Mouse (Mus musculus) E14TG2a.4 (cell line): ENCODE results near the gene Sord.

Experiments used
- H3K27me3 ChIP-seq: 2 replicates; pipeline ENCODE4 v1.6.1; 2014; ENCODE audit warnings: low read length, control low read depth; ENCODE audit not compliant: insufficient read depth
- H3K36me3 ChIP-seq: 2 replicates; pipeline ENCODE4 v1.6.1; 2014; ENCODE audit warnings: low read length, control low read depth; ENCODE audit not compliant: insufficient read depth
- H3K4me1 ChIP-seq: replicated peaks from 2 replicates; pipeline ENCODE4 v1.6.1; 2014; ENCODE audit warnings: low read depth, low read length, control low read depth
- H3K4me3 ChIP-seq: replicated peaks from 2 replicates; pipeline ENCODE4 v1.5.1; 2014; ENCODE audit warnings: mild to moderate bottlenecking, low read length
- H3K9me3 ChIP-seq: 2 replicates; pipeline ENCODE4 v1.6.1; 2014; ENCODE audit warnings: low read length, control low read depth
- CTCF ChIP-seq: conservative IDR thresholded peaks from 2 replicates; pipeline ENCODE4 v1.5.1; 2014; ENCODE audit warnings: low read length
- NANOG ChIP-seq: IDR thresholded peaks from 2 replicates; pipeline ENCODE4 v1.6.1; 2014; ENCODE audit warnings: borderline replicate concordance, low read length, mixed read lengths
- POU5F1 ChIP-seq: IDR thresholded peaks from 2 replicates; pipeline ENCODE4 v1.6.1; 2014; ENCODE audit warnings: low read length, borderline replicate concordance

Gene Sord

GRCm38 (mm10) chr2:122233341-122233740 is 1.2 kb upstream of the Sord start:
- no peak for TF ChIP-seq CTCF
- no peak for TF ChIP-seq POU5F1
- TF ChIP-seq NANOG, result no peak
- Histone ChIP-seq H3K9me3 (no peaks in the 10 kb centered on the region), H3K27me3 (peaks cover 26% of the 10 kb centered on the region), H3K36me3 (no peaks in the 10 kb centered on the region), H3K4me3 (no peak overlapping the region), H3K4me1 (peaks cover 40% of the 10 kb centered on the region)

DNA sequence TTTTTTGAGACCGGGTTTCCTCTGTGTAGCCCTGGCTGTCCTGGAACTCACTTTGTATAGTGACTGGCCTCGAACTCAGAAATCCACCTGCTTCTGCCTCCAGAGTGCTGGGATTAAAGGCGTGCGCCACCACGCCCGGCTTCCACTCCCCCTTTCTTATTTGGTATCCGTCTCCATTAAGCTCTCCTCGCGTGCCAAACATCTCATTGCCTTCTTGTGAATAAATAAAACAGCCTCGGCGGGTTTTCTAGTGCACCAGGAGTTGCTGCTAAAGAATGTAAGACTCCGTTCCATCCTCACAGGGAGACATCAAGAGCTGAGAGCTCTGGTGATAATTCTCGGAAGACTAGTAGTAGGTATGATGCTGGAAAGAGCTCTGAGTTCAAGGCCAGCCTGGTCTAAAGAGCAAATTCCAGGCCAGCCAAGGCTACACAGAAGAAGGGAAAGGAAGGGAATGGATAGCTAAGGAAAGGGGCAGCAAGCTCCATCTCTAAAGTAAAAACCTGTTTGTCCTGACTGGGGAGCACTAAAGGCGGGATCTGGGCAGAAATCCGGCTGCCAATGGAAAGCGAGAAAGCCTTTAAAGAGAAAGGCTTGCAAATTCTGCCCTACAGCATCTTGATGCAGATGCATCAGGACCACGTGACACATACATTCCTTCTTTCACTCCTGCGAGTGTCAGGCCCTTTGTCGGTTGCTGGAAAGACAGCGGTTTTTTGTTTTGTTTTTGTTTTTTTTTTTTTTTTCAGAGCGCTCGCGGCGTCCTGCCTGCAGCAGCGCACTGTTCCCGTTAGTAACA is 591 bp upstream of the Sord start:
- H3K27me3 ChIP-seq, result peaks cover 26% of the 10 kb centered on the region
- no peaks in the 10 kb centered on the region for H3K9me3 ChIP-seq
- peak overlapping the region; percentile 81 for H3K4me3 ChIP-seq
- TF ChIP-seq CTCF, result no peak
- no peak for TF ChIP-seq POU5F1
- peaks cover 40% of the 10 kb centered on the region for H3K4me1 ChIP-seq
- H3K36me3 ChIP-seq, result no peaks in the 10 kb centered on the region

GRCm38 (mm10) chr2:122235425-122235824 is 876 bp downstream of the Sord start:
- TF ChIP-seq NANOG, result no peak
- no peak for TF ChIP-seq CTCF
- no peak for TF ChIP-seq POU5F1
- H3K4me3 ChIP-seq, result peak overlapping the region; percentile 81
- no peaks in the 10 kb centered on the region for H3K36me3 ChIP-seq
- no peaks in the 10 kb centered on the region for H3K9me3 ChIP-seq
- peaks cover 40% of the 10 kb centered on the region for H3K4me1 ChIP-seq
- H3K27me3 ChIP-seq, result peaks cover 26% of the 10 kb centered on the region

DNA sequence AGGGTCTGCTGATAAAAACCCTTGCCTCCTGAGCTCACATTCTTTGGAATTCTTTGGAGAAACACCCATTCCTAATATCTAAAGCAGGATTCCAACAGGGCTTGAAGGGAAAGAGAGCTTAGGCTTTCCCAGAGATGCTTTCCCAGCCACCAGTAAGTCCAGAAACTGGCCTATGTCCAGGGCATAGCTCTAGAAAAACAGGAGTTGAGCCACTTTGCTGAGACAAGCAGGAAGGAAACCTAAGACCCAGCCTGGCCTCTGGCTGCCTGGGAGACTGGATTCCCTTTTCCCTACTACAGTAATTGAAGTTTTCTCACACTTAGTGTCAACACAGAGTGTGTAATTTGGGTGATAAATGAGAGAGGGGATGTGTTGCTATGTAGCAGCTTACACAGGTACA is 1.8 kb downstream of the Sord start:
- H3K27me3 ChIP-seq, result peaks cover 26% of the 10 kb centered on the region
- peaks cover 36% of the 10 kb centered on the region for H3K4me1 ChIP-seq
- H3K36me3 ChIP-seq, result no peaks in the 10 kb centered on the region
- no peaks in the 10 kb centered on the region for H3K9me3 ChIP-seq
- no peak overlapping the region for H3K4me3 ChIP-seq
- TF ChIP-seq POU5F1 (no peak), NANOG (no peak), CTCF (no peak)

GRCm38 (mm10) chr2:122237891-122238470 is 3.4 kb downstream of the Sord start:
- no peak overlapping the region for H3K4me3 ChIP-seq
- peaks cover 19% of the 10 kb centered on the region for H3K27me3 ChIP-seq
- no peaks in the 10 kb centered on the region for H3K36me3 ChIP-seq
- no peaks in the 10 kb centered on the region for H3K9me3 ChIP-seq
- TF ChIP-seq POU5F1, result no peak
- TF ChIP-seq CTCF, result no peak
- no peak for TF ChIP-seq NANOG
- peaks cover 22% of the 10 kb centered on the region for H3K4me1 ChIP-seq

- peaks cover 2% of the 10 kb centered on the region; the same call in 1 of the 2 replicates for H3K4me1 ChIP-seq
- TF ChIP-seq CTCF, result no peak
- no peaks in the 10 kb centered on the region for H3K9me3 ChIP-seq
- H3K36me3 ChIP-seq, result no peaks in the 10 kb centered on the region
- no peak overlapping the region for H3K4me3 ChIP-seq
- H3K27me3 ChIP-seq, result peaks cover 4% of the 10 kb centered on the region
These were observed 6.2 kb downstream of the Sord start for GRCm38 (mm10) chr2:122240735-122241134.

- Histone ChIP-seq H3K4me1 (peaks cover 2% of the 10 kb centered on the region; the same call in 1 of the 2 replicates), H3K4me3 (no peak overlapping the region), H3K36me3 (no peaks in the 10 kb centered on the region), H3K9me3 (no peaks in the 10 kb centered on the region), H3K27me3 (peaks cover 2% of the 10 kb centered on the region; the same call in 1 of the 2 replicates)
- TF ChIP-seq NANOG, result no peak
- TF ChIP-seq CTCF, result no peak
- no peak for TF ChIP-seq POU5F1
These were observed 6.7 kb downstream of the Sord start for GRCm38 (mm10) chr2:122241226-122241625.

DNA sequence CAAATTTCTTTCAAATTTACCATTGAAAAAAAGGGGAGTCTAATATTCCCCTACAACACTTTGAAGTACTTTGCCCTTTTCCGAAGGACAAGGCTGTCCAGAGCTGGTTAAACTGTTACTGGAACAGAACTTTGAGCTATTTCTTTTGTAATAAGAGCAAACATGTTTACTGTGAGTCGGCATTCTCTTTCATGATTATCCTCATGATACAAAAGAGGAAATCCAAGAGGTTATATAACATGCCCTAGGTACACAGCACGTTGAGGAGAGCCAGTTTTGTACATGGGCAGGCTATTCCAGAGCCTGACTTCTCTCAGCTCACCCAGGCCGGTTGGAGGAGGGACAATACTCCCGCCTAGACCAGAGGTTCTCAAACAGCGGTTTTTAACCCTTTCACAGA is 7.4 kb downstream of the Sord start:
- TF ChIP-seq CTCF (no peak), POU5F1 (no peak), NANOG (no peak)
- H3K4me3 ChIP-seq, result no peak overlapping the region
- H3K36me3 ChIP-seq, result no peaks in the 10 kb centered on the region
- peaks cover 2% of the 10 kb centered on the region; the same call in 1 of the 2 replicates for H3K4me1 ChIP-seq
- H3K27me3 ChIP-seq, result no peaks in the 10 kb centered on the region
- no peaks in the 10 kb centered on the region for H3K9me3 ChIP-seq
